Mouse (Mus musculus) G1E (cell line): ENCODE data around the gene Lbh.

ENCODE experiments used
- CTCF ChIP-seq: IDR thresholded peaks from 2 replicates; pipeline ENCODE4 v1.5.1; 2012; ENCODE audit warnings: low read depth, low read length, inconsistent platforms, mixed read lengths
- GATA1 ChIP-seq: IDR thresholded peaks from 2 replicates; pipeline ENCODE4 v1.6.1; 2012; ENCODE audit warnings: borderline replicate concordance, low read length, inconsistent platforms, mixed read lengths
- TAL1 ChIP-seq: conservative IDR thresholded peaks from 2 replicates; pipeline ENCODE4 v1.6.1; 2012; ENCODE audit warnings: low read depth, low read length, inconsistent platforms, mixed read lengths

DNA sequence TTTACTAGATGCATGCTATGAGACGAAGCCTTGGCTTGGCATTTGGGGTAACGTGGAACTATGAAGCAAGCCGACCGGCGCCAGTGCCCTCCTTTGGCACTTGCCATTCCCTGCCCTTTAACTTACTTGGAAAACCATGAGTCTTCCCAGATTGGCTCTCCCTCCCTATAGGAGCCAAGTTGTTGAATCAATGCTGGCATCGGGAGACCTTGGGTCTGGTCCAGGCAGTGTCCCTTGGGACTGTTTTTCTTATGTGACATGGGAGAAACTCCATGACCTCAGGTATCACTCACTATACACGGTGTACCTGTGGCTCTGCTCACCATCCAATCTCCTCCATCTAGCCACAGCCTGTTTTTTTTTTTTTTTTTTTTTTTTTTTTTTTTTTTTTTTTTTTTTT, 65.4 kb downstream of the Lbh start:
- TF ChIP-seq CTCF (no peak), GATA1 (no peak), TAL1 (no peak)
